Mouse (Mus musculus) lung, postnatal 4 days (tissue): ENCODE data around the gene Myo3b.
"Not testable (repeated sequence)": the region's sequence is repeated elsewhere in the genome, so short reads cannot be mapped to it uniquely, and the experiment has no call there.

ENCODE experiments used
- DNase-seq, 2 experiments: peaks; one replicate each; pipeline ENCODE4 v3.0.0; 2021

Gene Myo3b

DNA sequence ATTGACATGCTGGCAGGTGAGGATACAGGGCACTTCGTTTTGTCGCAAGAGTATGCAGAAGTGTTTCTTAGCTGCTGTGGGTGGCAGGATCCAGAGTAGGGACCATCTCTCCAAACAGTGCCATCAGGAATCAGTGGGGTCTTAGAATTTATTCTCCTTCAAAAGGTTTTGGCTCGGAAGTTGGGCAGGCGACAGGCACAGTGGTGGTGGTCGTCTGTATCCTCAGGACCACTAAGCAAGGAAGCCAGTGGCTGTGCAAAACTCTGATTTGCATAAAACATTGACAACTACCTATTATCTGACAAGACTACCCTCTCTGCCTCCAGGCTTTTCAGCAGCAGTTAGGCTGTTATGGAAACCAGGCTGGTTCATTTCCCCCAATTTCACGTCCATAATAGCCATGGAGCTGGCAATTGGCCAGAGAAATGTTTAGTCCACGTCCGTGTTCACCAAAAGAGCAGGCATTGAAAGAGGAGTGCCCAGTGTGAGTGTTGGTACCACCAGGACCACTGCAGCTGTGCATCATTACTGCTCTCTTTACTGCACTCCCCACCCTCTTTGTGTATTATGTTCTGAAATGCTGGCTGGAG lies 163.7 kb downstream of the Myo3b start:
- DNase-seq = no peak

DNA sequence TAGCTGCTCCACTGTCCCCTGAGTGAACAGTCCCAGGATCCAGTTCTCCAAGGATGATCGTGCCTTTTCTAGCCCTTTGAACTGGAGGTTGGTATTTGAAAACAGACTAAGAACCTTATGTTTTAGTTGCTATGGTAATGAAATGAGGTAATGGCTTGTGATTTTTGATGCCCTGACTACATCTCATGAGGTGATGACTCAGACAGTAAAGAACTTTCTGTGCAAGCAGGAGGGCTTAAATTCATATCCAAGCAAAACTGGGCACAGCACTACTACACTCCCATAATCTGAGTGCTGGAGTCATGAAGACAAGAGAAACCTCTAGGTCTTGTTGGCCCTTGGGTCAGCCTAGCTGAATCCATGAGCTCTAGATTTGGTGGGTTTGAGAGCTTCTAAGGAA lies 169.5 kb downstream of the Myo3b start:
- no peak for DNase-seq

DNA sequence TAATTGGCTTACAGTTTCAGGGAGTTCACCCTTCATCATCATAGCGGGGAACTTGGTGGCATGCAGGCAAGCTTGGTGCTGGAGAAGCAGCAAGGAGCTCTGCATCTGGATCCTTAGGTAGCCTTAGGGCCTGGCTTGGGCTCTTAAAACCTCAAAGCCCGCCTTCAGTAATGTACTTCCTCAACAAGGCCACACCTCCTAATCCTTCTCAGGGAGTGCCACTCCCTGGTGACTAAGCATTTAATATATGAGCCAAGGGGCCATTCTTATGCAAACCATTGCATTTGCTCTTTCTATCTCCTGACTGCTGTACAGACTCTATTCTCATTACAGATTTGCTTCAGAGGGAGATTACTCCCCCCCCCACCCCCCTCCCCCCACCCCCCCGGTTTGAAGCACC lies 170.9 kb downstream of the Myo3b start:
- no peak for DNase-seq

DNA sequence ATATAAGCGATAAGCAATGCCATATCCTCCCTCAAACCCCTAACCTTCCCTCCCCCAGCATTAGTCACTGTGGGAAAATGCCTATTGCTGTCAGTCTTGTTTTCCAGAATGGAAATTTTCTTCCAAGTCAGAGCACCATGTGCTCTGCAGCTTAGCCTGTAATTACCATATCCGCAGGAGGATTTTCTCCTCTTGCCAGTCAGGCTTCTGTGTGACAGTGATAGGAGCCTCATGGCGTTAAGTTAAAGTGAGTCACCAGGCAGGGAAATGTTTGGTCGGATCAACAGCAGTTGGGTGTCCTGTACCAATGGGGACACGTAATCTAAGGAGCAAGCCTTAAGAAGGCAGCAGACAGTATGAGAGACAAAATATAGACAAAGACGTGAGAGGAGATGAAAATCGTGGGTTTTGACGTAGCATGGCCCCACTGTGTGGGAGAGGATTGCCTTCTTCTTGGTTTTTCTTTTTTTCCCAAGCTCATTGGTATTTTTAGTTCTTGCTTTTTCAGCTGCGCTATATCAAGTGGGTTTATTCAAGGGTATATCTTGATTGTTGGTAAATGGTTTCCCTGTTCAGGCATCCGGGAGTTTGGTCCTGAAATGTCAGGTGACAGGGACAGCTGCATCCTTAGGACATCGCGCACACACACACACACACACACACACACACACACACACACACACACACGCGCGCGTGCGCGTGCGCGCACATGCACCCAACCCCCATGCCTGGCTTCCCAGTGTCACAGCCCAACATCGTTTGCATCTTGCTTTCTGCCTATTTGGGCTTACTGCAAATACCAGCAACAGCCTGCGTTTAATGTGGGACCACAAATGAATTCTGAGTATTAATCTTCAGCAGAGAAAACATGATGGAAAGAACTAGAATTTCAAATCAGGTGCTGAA lies 171.8 kb downstream of the Myo3b start:
- no peak for DNase-seq

DNA sequence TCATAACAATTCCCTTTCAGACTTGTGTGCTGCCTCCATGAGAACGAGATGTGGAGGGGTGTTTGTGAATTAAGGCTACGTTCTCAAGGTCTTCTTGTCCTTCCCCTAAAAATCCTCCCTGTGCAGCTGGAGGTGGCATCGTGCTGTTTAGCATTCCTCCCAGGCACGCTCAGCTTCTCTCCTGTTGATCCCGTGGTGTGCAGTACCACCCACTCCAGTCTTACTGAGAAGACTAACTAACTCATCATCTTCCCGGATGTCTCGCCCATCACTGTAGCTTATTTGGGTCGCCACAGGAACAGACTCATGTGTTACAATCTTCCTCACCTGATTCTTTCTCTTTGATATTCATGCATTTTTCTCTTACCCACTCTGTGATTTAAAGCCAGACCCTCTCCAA lies 175.5 kb downstream of the Myo3b start:
- DNase-seq = no peak

DNA sequence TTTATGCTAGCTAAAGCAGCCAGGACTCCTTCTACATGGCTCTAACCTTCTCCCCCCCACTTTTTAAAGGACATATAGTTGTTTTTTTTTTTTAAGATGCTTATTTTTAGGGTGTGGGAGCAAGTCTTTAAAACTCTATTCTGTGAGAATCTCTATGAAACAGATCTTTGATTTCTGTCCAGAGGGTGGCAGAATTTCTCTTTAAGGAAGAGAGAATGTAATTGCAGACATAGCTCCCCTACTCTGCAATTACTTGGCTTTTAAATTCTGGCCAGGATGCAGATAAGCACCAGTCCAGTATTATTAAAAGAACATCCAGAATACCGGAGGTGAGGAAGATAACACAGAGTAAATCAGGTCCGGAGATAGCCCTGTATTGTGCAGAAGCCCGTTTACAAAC lies 178.9 kb downstream of the Myo3b start:
- DNase-seq = no peak

DNA sequence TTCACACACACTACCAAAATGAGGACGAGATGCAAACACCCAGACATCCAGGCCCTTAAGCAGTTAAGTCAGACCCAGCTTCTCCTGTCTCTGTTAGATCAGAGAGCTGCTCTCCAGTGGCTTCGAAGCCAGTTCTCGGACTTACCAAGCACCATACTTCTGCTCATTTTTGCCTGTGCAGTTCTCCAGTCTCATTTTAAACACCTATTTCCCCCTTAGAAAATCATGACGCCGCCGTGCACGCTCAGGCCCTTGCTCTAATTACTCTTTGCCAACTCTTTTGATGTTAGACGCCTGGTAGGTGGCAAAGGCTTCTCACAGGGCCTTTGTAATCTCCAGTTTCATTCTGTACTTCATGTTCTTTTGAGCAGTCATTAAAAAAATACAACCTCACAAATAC lies 179.5 kb downstream of the Myo3b start:
- DNase-seq = no peak

DNA sequence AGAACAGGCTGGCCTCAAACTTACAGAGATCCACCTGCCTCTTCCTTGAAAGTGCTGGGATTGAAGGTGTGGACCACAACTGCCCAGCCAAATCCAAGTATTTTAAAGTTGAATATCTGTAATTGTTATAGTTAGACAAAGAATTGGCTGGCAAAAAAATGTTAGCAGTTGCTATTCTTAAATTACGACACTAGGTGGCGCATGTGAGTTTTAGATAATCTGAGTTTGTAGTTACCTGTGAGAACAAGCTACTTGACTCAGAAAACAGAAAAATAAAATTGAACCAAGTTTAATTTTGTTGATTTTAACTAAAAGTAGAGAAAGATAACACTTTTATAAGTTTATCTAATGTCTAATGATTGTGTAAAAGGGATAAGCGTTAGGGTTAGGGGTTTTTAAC lies 187.8 kb downstream of the Myo3b start:
- DNase-seq = no peak

DNA sequence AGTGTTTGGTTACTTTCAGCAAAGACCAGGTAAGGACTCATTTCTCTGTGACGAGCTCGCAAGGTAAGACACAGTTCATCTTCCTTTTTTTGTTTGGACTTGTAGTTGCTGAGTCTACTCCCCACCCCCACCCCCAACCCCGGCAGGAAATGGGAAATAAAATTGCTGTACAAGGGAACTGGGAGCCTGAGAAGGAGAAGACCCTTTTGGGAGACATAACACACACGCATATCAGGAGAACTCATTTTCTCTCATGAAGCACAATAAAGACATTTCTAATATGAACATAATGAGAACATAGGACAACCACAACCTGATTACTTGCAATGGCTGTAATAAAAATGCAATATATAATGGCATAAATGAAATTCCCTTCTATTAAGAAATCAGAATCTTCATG lies 195.5 kb downstream of the Myo3b start:
- DNase-seq = not testable (repeated sequence)

DNA sequence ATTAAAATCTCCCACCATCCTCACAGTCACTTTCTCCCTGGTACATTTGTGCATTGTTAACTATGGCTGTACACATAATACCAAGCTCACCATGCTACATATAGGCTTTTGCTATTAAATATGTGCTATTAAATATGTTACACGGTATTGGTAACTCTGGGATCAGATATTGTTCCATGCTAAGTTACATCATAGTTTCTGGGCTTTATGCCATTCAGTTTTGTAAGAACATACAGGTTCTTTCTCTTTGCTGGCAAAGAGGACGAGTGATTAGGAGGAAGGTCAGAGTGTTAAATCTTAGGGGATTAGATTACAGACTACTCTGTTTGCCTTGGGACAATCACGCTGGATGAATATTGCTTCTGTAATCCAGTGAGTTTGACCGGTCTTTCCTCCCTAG lies 207.1 kb downstream of the Myo3b start:
- no peak for DNase-seq

DNA sequence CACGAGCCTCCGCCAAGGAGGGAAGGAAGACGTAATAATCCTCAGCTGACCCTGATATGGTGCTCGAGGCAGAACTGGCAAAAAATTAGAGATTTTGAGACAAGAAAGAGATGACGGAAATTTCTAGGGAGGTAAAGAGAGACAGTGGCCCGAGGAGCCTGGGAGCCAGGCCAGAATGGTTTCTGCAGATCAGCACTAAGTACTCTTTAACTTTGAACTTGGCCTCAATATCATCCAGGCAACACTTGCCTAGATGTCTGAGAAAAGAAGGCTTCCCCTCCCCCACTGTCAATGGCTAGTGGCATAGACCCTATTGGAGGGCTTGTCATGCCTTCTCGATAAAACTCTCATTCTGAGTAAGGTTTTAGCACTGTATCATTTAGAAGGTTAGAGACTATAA lies 209.7 kb downstream of the Myo3b start:
- no peak for DNase-seq

DNA sequence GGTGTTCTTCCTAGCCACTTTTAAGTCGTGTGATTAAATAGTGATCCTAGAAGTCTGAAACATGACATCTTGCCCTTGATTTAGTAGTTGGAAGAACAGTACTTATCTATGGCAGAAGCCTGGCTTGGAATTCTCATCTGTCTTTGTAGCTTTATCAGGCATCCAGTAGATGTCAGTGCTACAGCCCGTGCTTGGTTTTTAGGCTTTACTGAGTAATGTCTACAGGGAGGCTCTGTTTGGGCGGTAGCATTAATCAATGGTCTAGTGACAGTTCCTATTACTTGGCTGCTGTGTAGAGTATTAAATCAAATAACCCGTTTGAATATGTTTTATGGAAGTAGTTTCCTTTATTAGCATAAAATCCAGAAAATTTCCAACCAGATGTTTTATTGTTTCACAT lies 210.9 kb downstream of the Myo3b start:
- DNase-seq = no peak

DNA sequence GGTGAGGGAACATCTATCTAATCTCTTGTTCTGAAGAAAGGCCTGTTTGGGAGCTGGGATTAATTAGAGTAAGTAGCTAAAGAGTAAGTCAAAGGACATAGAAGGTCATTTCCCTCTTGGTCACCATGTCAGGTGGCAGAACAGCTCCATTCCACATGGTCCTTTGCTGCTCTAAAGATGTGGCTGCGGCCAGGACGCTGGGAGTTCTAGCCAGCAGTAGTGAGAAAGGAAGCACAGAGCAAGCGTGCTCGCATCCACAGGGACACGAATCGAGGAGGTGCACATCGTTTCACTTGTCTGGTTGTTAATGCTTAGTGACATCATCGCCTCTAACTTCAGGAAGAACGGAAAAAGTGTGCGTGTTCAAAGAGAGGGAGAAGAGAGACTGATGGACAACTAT lies 212.3 kb downstream of the Myo3b start:
- DNase-seq = no peak

DNA sequence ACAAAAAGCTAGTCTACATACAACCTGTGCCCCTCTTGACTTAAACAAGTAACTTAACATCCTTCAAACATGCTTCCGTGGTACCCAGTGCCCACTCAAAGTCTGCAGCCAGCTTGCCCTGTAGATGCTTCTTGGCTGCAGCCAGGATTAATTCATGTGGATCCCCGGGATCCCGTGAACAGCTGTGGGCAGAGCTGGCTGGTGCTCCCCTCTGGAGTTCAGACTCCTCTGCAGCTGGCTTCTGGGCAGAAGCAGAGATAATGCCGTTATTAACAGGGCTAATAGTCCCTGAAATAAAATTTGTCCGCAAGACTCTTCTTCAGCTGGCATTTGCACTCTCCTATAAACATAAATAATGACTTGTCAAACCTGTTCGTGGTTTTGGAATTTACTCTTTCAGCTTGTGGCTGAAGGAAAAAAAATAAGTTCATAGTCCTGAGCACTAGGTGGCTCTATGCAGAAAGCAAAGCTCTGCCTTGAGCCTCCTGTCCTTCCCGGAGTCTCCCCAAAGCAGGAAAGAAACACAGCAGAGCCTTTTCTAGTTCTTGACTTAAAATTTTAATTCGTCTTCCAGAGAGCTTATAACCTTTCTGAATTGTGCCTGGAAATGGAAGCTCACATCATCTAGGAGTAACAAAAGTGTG lies 220.6 kb downstream of the Myo3b start:
- peak in 1 of 2 experiments; percentile 19 for DNase-seq

DNA sequence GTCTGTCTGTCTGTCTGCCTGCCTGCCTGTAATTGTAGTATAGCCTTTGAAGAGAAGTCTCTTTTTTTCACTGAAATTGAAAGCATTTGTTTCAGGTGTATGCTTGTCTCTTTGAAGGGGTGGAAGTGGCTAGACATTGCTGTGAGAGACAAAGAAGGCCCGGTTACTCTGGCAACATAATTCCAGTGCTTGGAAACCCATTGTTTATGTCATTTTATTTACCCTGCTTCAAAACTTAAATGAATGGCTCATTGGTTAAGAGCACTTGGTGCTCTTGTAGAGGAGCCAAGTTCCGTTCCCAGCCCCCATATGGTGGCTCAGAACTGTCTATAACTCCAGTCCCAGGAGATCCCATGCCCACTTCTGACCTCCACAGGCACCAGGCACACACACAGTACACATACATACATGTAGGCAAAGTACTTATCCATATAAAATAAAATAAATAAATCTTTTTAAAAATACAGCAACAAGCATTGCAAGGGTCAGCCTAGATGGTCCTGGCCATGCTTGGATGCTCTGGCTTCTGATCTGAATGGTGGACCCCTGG lies 221.8 kb downstream of the Myo3b start:
- DNase-seq = no peak

DNA sequence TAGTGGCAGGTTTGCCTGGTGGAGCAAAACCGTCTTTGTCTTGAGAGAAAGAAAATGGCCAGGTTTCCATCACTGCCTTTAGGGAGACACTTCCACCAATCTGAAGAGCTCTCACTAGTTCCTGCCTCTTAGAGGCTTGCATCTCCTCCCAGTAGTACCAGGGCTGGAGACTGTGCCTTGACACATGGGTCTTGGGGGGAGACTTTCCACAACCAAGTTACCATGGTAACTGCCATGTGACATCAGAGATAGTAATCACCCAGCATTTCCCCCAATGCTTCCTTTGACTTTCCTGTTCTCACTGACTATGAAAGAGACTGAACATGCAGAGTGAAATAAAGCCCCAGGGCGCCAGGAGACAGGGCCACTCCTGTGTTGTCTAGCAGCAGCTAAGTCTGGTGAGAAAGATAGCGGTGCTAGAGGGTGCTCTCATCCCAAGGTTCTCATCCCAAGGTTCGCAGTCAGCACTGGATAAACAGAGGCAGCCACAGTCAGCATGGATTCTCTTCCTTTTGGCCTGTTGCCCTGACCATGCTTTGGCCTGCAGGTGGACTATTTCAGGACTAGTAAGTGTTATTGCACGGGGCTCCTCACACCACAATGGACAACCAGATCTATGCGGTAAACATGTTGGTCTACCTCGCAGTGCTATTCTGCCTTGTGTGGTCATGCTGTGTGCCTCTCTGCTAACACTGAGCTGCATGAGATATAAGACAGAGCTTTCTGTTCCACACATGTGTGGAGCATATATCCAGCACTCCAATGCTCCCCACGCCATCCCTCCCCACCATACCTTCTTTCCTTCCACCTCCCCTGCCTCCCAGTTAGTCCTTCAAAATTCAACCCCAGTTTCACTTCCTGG lies 223.0 kb downstream of the Myo3b start:
- no peak for DNase-seq

DNA sequence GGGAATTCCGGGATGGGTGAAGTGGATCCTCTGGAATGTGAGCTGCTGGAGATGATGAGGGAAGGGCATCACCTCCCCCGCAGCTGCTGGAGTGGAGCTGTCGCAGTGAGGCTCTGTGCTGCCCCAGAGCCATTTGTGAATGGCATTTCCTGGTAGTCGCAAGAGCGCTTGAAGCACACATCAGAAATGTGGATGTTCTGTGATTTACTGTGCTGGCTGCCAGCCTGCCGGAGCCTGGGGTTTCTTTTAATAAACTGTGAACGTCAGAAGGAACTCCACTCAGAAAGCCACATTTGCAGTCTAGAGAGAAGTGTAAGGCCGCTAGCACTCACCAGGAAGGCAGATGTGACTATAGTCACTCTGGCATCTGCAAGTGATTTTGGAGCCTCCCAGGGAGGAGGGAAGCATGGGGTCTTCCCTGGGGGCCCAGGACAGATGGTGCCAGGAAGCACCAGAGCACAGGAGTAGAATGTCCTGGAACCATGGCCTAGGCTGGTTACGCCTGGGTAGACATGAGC lies 223.7 kb downstream of the Myo3b start:
- peak; percentile 33 to 71 for DNase-seq

DNA sequence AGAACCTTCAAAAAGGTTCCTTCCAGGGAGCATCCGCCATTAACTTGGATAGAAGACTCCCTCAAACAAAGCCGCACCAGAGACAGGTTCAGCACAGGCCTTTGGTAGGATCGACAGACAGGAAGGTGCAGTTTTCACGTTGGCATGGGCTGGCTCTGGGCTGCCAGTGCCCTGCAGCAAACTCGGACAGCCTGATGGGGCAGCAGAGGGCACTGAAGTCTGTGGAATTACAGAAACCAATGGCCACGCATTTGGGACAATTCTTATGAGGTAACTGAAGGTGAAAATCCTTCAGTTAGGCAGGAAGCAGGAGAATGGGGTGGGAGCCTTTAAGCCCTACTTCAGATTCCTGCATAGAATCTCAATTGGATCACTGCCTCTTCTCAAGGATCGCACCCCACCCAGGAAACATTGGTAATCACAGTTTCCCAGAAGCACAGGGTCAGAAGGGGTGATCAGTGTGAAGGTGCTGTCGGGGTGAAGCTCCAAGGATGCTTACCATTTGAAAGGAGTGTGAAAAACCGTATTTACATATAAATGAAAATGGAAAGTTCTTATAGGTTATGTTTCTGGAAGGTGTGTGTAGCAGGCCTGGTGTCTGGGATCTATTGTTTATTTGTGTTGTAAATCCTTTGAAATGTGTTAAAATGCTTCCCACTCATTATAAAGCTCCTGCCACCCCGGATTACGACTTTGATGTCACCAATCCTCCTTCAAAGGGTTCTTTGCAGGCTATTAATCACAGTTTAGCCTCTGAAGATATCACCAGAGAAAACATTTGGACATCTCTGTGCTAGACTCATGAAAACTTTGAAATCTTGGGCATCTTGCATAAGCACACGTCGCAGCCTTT lies 239.7 kb downstream of the Myo3b start:
- DNase-seq = peak; percentile 56 to 59

DNA sequence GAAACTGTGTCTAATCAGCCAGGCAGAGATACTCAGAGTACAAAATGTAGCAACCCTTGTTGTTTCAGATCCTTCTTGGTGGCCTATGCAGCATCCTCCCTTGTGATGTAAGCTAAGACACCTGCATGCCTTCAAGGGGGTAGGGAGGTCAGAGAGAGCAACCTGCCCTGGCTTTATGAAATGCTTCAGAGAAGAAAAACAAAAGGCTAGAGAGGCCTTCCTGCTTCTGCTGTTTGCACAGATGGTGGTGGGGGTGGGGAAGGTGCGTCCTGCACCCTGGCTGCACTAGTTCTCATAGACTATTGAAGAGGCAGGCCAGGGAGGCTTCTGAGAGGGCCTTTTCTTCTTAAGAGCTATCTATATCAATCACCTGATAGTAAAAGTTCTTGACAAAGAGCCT lies 245.2 kb downstream of the Myo3b start:
- no peak for DNase-seq

DNA sequence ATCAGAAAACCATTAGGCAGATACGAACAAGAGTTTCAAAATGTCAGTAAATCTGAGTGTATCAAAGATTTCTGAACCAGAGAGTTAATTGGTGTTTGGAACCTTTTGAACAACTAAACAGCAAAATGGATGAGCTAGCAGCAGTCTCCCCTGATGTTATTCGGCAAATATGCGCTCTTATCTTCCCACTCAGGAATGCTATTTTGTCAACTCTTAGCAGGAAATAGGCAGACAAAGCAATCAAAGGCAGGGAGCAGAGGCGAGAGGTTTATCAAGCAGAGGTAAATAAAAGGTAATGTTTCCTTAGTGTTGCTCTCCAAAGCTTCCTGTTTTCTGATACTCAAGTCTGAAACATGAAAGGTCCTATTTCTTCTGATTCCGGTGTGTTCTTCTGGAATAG lies 252.1 kb downstream of the Myo3b start:
- DNase-seq = no peak

DNA sequence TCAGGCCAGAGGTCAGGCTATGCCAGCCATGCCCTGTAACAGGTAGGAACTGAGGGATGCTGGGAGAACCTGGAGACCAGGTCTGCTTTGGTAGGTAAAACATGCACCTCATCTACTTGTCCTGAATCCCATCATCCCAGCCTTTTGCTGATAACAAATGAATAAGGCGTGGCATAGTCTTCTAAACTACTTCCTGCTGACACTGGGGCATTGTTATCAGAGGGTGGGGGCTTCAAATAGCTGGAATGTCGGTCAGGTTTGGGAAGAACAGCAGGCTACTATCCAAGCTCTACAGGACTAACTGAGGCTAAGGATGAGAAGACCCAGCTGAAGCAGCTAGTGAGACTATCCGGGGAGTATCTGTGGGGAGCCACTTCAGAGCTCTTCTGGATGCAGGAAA lies 253.8 kb downstream of the Myo3b start:
- DNase-seq = no peak

DNA sequence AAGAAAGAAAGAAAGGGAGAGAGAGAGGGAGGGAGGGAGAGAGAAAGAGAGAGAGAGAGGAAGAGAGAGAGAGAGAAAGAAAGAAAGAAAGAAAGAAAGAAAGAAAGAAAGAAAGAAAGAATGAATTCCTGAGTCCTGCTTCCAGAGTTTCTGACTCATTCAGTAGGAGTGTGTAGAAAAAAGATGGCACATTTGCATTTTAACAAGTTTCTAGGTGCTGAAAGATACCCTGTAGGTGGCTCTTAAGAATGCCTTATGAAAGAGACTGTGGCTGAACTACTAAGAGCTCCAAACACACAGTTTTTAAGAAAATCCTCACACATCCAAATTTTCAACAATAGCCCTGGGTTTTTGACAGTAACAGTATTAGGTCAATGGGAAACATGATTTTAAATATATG lies 264.0 kb downstream of the Myo3b start:
- no peak for DNase-seq
